Mouse (Mus musculus): ENCODE measurements around the gene Acsbg2. TPM values are rescaled to one million over a fixed set of nuclear protein-coding genes. Genes with fewer than 3 reads are reported as not detected.

Acsbg2 gene
- not detected in 2 replicates for polyA plus RNA-seq (2012)

GRCm38 (mm10) chr17:56874237-56874636 lies at the start of gene Acsbg2:
Acsbg2 (minus strand) TSS chr17:56874447.
- TF ChIP-seq GATA1 (IDR thresholded peaks at IDR 0.05; ENCODE audit: low read length), result no peak

GRCm38 (mm10) chr17:56919725-56920124 lies 45.5 kb upstream of the Acsbg2 start:
- TF ChIP-seq GATA1 (IDR thresholded peaks at IDR 0.05; ENCODE audit: low read length), result no peak

GRCm38 (mm10) chr17:56917166-56917565 lies 42.9 kb upstream of the Acsbg2 start:
- no peak for TF ChIP-seq GATA1 (IDR thresholded peaks at IDR 0.05; ENCODE audit: low read length)

GRCm38 (mm10) chr17:56913444-56913843 lies 39.2 kb upstream of the Acsbg2 start:
- TF ChIP-seq GATA1 (IDR thresholded peaks at IDR 0.05; ENCODE audit: low read length), result no peak

GRCm38 (mm10) chr17:56913023-56913422 lies 38.8 kb upstream of the Acsbg2 start:
- TF ChIP-seq GATA1 (IDR thresholded peaks at IDR 0.05; ENCODE audit: low read length), result no peak

- no peak for TF ChIP-seq GATA1 (IDR thresholded peaks at IDR 0.05; ENCODE audit: low read length)
Observed at GRCm38 (mm10) chr17:56907887-56908286, 33.6 kb upstream of the Acsbg2 start.

GRCm38 (mm10) chr17:56907096-56907495 lies 32.8 kb upstream of the Acsbg2 start:
- no peak for TF ChIP-seq GATA1 (IDR thresholded peaks at IDR 0.05; ENCODE audit: low read length)

GRCm38 (mm10) chr17:56906166-56906565 lies 31.9 kb upstream of the Acsbg2 start:
- TF ChIP-seq GATA1 (IDR thresholded peaks at IDR 0.05; ENCODE audit: low read length), result no peak

- no peak for TF ChIP-seq GATA1 (IDR thresholded peaks at IDR 0.05; ENCODE audit: low read length)
Observed at GRCm38 (mm10) chr17:56902698-56903097, 28.5 kb upstream of the Acsbg2 start.

GRCm38 (mm10) chr17:56897630-56898195 lies 23.5 kb upstream of the Acsbg2 start:
- no peak for TF ChIP-seq GATA1 (IDR thresholded peaks at IDR 0.05; ENCODE audit: low read length)

GRCm38 (mm10) chr17:56896513-56897129 lies 22.4 kb upstream of the Acsbg2 start:
- TF ChIP-seq GATA1 (IDR thresholded peaks at IDR 0.05; ENCODE audit: low read length), result no peak

GRCm38 (mm10) chr17:56895368-56895918 lies 21.2 kb upstream of the Acsbg2 start:
- TF ChIP-seq GATA1 (IDR thresholded peaks at IDR 0.05; ENCODE audit: low read length), result no peak

GRCm38 (mm10) chr17:56890018-56890417 lies 15.8 kb upstream of the Acsbg2 start:
- no peak for TF ChIP-seq GATA1 (IDR thresholded peaks at IDR 0.05; ENCODE audit: low read length)

GRCm38 (mm10) chr17:56888050-56888449 lies 13.8 kb upstream of the Acsbg2 start:
- TF ChIP-seq GATA1 (IDR thresholded peaks at IDR 0.05; ENCODE audit: low read length), result no peak

- TF ChIP-seq GATA1 (IDR thresholded peaks at IDR 0.05; ENCODE audit: low read length), result no peak
Observed at GRCm38 (mm10) chr17:56884809-56885208, 10.6 kb upstream of the Acsbg2 start.

- TF ChIP-seq GATA1 (IDR thresholded peaks at IDR 0.05; ENCODE audit: low read length), result no peak
Observed at GRCm38 (mm10) chr17:56884331-56884730, 10.1 kb upstream of the Acsbg2 start.

- TF ChIP-seq GATA1 (IDR thresholded peaks at IDR 0.05; ENCODE audit: low read length), result no peak
Observed at GRCm38 (mm10) chr17:56883612-56884011, 9.4 kb upstream of the Acsbg2 start.
